Mouse (Mus musculus) ES-E14 (cell line): ENCODE data around the gene Shld1. TPM values are rescaled to one million over a fixed set of nuclear protein-coding genes. Genes with fewer than 3 reads are reported as not detected.

ENCODE experiments used
- DNase-seq: peaks from one replicate; pipeline ENCODE4 v3.0.0-alpha.2; 2013; ENCODE audit warnings: low read depth, low spot score
- H3K27ac ChIP-seq: 2 replicates; pipeline ENCODE4 v1.5.1; 2012; ENCODE audit warnings: low read depth, mild to moderate bottlenecking, low read length, moderate library complexity, mixed read lengths; ENCODE audit not compliant: poor library complexity, insufficient read depth, severe bottlenecking
- H3K36me3 ChIP-seq: 2 replicates; pipeline ENCODE4 v1.6.1; 2012; ENCODE audit warnings: mild to moderate bottlenecking, low read length, moderate library complexity, mixed read lengths; ENCODE audit not compliant: control insufficient read depth, poor library complexity, insufficient read depth, severe bottlenecking
- H3K4me1 ChIP-seq, 2 experiments: fragments of 150-350 bp in 1 of 2; sonication (generic) in 1 of 2; 2 replicates each; pipeline ENCODE4 v1.6.1; 2012; ENCODE audit warnings: low read length in 2 of 2, mild to moderate bottlenecking in 1 of 2, mixed read lengths in 1 of 2; ENCODE audit not compliant: control insufficient read depth in 2 of 2, insufficient read depth in 2 of 2, poor library complexity in 1 of 2
- H3K4me3 ChIP-seq, 2 experiments: fragments of 150-350 bp in 1 of 2; sonication (generic) in 1 of 2; 2 replicates each; pipeline ENCODE4 v1.5.1; 2012; ENCODE audit warnings: low read length in 2 of 2, low read depth in 1 of 2, mild to moderate bottlenecking in 1 of 2, mixed read lengths in 1 of 2; ENCODE audit not compliant: insufficient read depth in 1 of 2, poor library complexity in 1 of 2, severe bottlenecking in 1 of 2
- H3K9ac ChIP-seq: 2 replicates; pipeline ENCODE4 v1.6.1; 2012; ENCODE audit warnings: low read depth, mild to moderate bottlenecking, low read length, mixed read lengths; ENCODE audit not compliant: poor library complexity, insufficient read depth, severe bottlenecking
- H3K9me3 ChIP-seq: fragments of 150-350 bp; sonication (generic); 2 replicates; pipeline ENCODE4 v1.6.1; 2012; ENCODE audit warnings: low read depth, mild to moderate bottlenecking, low read length; ENCODE audit not compliant: control insufficient read depth, insufficient read depth
- CHD2 ChIP-seq: IDR thresholded peaks from 2 replicates; pipeline ENCODE4 v1.6.1; 2014; ENCODE audit warnings: mild to moderate bottlenecking, low read depth, low read length, inconsistent platforms
- HCFC1 ChIP-seq: IDR thresholded peaks from 2 replicates; pipeline ENCODE4 v1.6.1; 2012; ENCODE audit warnings: low read length, inconsistent platforms, borderline replicate concordance; ENCODE audit not compliant: insufficient read depth
- MAFK ChIP-seq: IDR thresholded peaks from 2 replicates; pipeline ENCODE4 v1.6.1; 2014; ENCODE audit warnings: mild to moderate bottlenecking, low read depth, low read length, inconsistent platforms; ENCODE audit not compliant: insufficient read depth
- ZC3H11A ChIP-seq: IDR thresholded peaks from 2 replicates; pipeline ENCODE4 v1.6.1; 2012; ENCODE audit warnings: low read depth, mild to moderate bottlenecking, inconsistent platforms, low read length, borderline replicate concordance
- ZNF384 ChIP-seq: IDR thresholded peaks from 2 replicates; pipeline ENCODE4 v1.6.1; 2012; ENCODE audit warnings: low read depth, low read length, inconsistent platforms
- in situ Hi-C, 2 experiments: fragments of 600-800 bp; cut with MboI; formaldehyde crosslinking; loops; one replicate each; pipeline ENCODE4 v1.15.1; 2025; ENCODE audit warnings: low sequenced_read_pairs in 2 of 2, inconsistent platforms in 1 of 2; ENCODE audit not compliant: unreplicated experiment in 2 of 2
- total RNA-seq: library from RNA; depleted of rRNA; stranded (reverse); fragments of 300-350 nt; gene quantifications from 2 replicates; pipeline ENCODE4 v1.2.3, GENCODE M21; 2012

Gene Shld1
- total RNA-seq, 1 experiment, result 9.2 TPM

- H3K27ac ChIP-seq, result peak overlapping the region; percentile 48; the same call in 1 of the 2 replicates
- in situ Hi-C loops, result no loop called here
- no peak overlapping the region for H3K4me3 ChIP-seq
- no peak for DNase-seq
- TF ChIP-seq CHD2 (no peak), MAFK (no peak), ZNF384 (no peak), ZC3H11A (no peak), HCFC1 (no peak)
- H3K4me1 ChIP-seq, result peaks cover 2 to 33% of the 10 kb centered on the region in 2 experiments; a peak in 3 of 4 replicates
- H3K9ac ChIP-seq, result no peak overlapping the region
- peaks cover 5% of the 10 kb centered on the region; the same call in 1 of the 2 replicates for H3K36me3 ChIP-seq
- no peaks in the 10 kb centered on the region for H3K9me3 ChIP-seq
These were observed 11.0 kb downstream of the Shld1 start for GRCm38 (mm10) chr2:132697695-132698094.

- H3K9ac ChIP-seq, result no peak overlapping the region
- no peak overlapping the region for H3K4me3 ChIP-seq
- H3K9me3 ChIP-seq, result no peaks in the 10 kb centered on the region
- in situ Hi-C loops, result no loop called here
- no peak for DNase-seq
- peaks cover 5% of the 10 kb centered on the region; the same call in 1 of the 2 replicates for H3K36me3 ChIP-seq
- H3K27ac ChIP-seq, result no peak overlapping the region; the same call in 1 of the 2 replicates
- no peak for TF ChIP-seq ZC3H11A
- TF ChIP-seq MAFK, result no peak
- TF ChIP-seq ZNF384, result no peak
- TF ChIP-seq HCFC1, result no peak
- TF ChIP-seq CHD2, result no peak
- peaks cover 2 to 36% of the 10 kb centered on the region in 2 experiments; a peak in 3 of 4 replicates for H3K4me1 ChIP-seq
These were observed 11.7 kb downstream of the Shld1 start for GRCm38 (mm10) chr2:132698420-132698819.

DNA sequence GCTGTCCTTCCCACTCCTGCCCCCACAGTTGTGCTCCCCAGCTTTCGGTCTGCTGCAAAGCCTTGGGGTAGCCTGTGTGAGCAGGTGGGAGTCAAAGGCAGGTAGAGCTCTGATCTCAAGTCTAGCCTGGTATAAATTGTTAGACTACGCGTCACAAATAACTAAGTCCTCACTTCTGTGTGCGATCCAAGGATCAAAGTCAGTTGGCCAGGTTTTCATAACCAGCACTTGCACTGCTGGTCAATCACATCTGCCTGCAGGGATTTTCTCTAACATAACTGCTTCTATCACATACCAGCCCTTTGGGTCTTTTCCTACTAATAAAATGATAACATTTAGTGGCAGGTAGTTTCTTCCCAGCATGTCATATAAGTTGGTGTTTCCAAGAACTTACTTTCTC is 14.2 kb downstream of the Shld1 start:
- H3K9me3 ChIP-seq, result no peaks in the 10 kb centered on the region
- DNase-seq, result no peak
- in situ Hi-C loops, result loop anchor here in 1 of 2 experiments (10.0 kb wide), 1 partner anchor 186 kb away; no protein-coding TSS in a partner anchor
- TF ChIP-seq CHD2 (no peak), ZC3H11A (no peak), ZNF384 (no peak), MAFK (no peak), HCFC1 (no peak)
- H3K4me1 ChIP-seq, result peaks cover 2 to 30% of the 10 kb centered on the region in 2 experiments; a peak in 2 of 4 replicates
- no peak overlapping the region for H3K9ac ChIP-seq
- no peaks in the 10 kb centered on the region for H3K36me3 ChIP-seq
- no peak overlapping the region for H3K4me3 ChIP-seq
- H3K27ac ChIP-seq, result no peak overlapping the region; the same call in 1 of the 2 replicates

DNA sequence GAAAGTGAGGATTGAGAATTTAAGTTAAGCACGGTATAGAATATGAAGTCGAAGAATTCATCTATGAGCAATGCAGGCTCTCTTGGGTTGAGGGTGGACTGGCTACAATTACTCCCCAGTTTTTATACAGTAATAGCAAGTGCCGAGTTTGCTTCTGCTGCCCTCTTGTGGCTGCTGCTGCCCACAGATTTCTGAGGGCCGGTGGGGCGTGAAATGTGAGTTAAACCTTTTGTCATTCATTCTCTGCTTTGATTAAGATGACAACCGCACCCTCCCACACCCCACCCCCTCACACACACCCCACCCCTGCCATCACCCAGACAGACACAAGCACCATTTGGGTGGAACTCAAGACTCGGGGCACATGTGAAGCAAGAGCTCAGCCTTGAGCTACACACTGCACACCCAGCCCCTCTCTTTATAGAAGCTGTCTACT is 14.7 kb downstream of the Shld1 start:
- no peaks in the 10 kb centered on the region for H3K36me3 ChIP-seq
- no peaks in the 10 kb centered on the region for H3K9me3 ChIP-seq
- no peak overlapping the region for H3K9ac ChIP-seq
- H3K4me1 ChIP-seq, result peaks cover 2 to 29% of the 10 kb centered on the region in 2 experiments; a peak in 2 of 4 replicates
- H3K27ac ChIP-seq, result no peak overlapping the region; the same call in 1 of the 2 replicates
- peak; percentile 75 for DNase-seq
- in situ Hi-C loops, result loop anchor here in 1 of 2 experiments (10.0 kb wide), 1 partner anchor 187 kb away; no protein-coding TSS in a partner anchor
- H3K4me3 ChIP-seq, result no peak overlapping the region
- TF ChIP-seq ZC3H11A, result 0 out of 2 replicates have a peak, but pooled peaks have one; percentile 44
- TF ChIP-seq CHD2, result no peak
